Mouse (Mus musculus) embryonic stem cell, embryonic (primary cell): ENCODE data around the gene Sgpp1.

ENCODE experiments used
- CTCF ChIA-PET, 4 experiments: fragments of 300-600 bp in 2 of 4; fragments of 350-600 bp in 2 of 4; sonication (Branson Sonifier 250); formaldehyde crosslinking; loops; one replicate each; lab custom pipeline; 2022; ENCODE audit warnings: inconsistent platforms in 2 of 4; lab: Charles Lee
- POLR2A ChIA-PET, 4 experiments: fragments of 300-600 bp in 2 of 4; fragments of 350-600 bp in 2 of 4; sonication (Branson Sonifier 250); formaldehyde crosslinking; loops; one replicate each; lab custom pipeline; 2022; ENCODE audit warnings: antibody characterized with exemption in 4 of 4, inconsistent platforms in 1 of 4; lab: Charles Lee

Sgpp1 gene

DNA sequence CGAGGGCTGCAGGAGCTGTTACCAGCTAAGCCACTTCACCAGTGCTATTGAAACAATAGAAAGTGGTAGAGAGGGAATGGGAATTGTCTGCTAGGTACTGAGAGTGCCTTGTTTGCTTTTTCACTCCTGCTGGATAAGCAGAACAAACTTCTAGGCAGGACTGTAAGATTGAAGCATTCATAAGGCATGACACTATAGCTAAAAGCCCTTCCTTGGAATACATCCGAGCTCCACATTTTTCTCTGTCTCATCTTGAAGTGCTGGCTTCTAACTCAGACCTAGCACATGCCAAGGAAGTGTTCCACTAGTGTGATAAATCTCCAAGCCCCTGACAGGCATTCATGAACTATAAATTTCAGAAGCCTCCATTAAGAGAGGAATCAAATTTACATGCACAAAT, 4.1 kb upstream of the Sgpp1 start:
- ChIA-PET CTCF (no interaction called here), POLR2A (interaction anchor here in 1 of 4 experiments (0.7 to 1.3 kb wide), 3 partner anchors 9 to 367 kb away, joined by 3 to 4 read pairs (median 4); no protein-coding TSS in a partner anchor)

GRCm38 (mm10) chr12:75736296-75736695, 767 bp upstream of the Sgpp1 start:
- POLR2A ChIA-PET: interaction anchor here in 2 of 4 experiments (0.6 to 2.9 kb wide), 11 partner anchors 9 to 455 kb away, joined by 3 to 19 read pairs (median 5); partner anchors contain the start of genes Ppp2r5e (in 1 of the 2) and Wdr89 (in 1 of the 2)
- CTCF ChIA-PET: no interaction called here

DNA sequence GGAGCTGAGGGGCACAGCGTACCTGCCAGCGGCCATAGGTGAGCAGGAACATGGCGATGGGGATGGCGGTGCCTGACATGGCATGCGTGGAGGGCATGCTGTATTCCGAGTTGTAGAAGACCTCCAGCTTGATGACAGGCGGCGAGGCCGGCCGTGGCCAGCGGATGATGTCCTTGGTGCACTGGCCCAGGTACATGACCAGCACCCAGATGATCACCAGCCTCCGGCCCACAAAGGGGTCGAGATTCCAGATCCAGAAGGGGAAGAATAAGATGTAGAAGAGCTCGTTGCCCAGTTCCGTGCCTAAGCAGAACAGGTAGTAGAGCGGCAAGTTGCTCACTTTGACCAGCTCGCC, 661 bp downstream of the Sgpp1 start:
- ChIA-PET POLR2A (interaction anchor here (0.6 to 2.9 kb wide), 27 partner anchors 9 to 456 kb away, joined by 3 to 20 read pairs (median 4); partner anchors contain the start of genes Wdr89 (in 3 of the 4) and Ppp2r5e (in 1 of the 4)), CTCF (interaction anchor here in 2 of 4 experiments (0.6 to 1.3 kb wide), 3 partner anchors 14 to 217 kb away, joined by 3 to 6 read pairs (median 3); no protein-coding TSS in a partner anchor)

- POLR2A ChIA-PET: interaction anchor here in 3 of 4 experiments (1.2 to 2.9 kb wide), 10 partner anchors 9 to 457 kb away, joined by 3 to 20 read pairs (median 8); partner anchors contain the start of gene Wdr89 (in 2 of the 3)
- CTCF ChIA-PET: interaction anchor here in 1 of 4 experiments (0.6 to 1.0 kb wide), 2 partner anchors 13 to 218 kb away, joined by 3 to 6 read pairs; no protein-coding TSS in a partner anchor
Measured at GRCm38 (mm10) chr12:75734167-75734566, 1.4 kb downstream of the Sgpp1 start.

- ChIA-PET CTCF (interaction anchor here in 2 of 4 experiments (0.6 to 1.0 kb wide), 2 partner anchors 13 to 459 kb away, joined by 3 to 6 read pairs; no protein-coding TSS in a partner anchor), POLR2A (interaction anchor here (0.6 to 2.3 kb wide), 5 partner anchors 12 to 118 kb away, joined by 3 to 20 read pairs (median 6); partner anchors contain the start of gene Wdr89 (in 1 of the 4))
Measured at GRCm38 (mm10) chr12:75733331-75734070, 2.0 kb downstream of the Sgpp1 start.

GRCm38 (mm10) chr12:75731927-75732443, 3.5 kb downstream of the Sgpp1 start:
- ChIA-PET POLR2A (no interaction called here), CTCF (no interaction called here)

DNA sequence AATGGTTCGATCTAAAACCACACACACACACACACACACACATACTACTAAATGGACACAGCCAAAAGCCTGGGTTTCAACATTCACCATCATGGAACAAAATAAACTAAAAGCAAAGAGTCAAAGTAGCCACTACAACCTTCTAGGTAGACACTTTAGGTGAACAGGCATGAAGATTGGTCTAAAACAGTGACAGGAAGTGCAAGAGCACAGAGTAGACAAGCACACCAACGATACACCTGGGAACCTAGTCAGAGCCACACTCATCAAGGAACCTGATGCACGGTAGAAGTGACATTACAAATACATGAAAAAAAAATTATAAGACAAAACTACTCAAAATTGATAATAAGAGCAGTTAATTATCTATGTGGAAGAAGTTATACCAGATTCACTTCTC, 4.0 kb downstream of the Sgpp1 start:
- ChIA-PET POLR2A (no interaction called here), CTCF (no interaction called here)

DNA sequence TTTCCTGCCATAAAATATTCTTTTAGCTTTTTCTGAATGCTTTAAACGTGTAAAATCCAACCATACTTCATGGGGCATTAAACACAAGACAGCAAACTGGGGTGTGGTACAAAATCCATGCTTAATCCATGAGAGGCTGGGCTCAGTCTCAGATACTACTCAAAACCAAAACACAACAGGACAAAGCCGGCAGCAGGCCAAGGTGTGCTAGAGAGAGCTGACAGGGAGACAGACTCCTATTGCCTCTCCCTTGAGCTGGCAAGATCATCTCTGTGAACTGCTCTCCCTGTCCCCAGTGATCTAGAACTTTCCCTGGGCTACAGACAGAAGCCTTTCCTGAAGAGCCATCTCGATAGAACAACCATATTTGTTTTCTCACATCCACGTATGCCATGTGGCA, 5.1 kb downstream of the Sgpp1 start:
- CTCF ChIA-PET: no interaction called here
- POLR2A ChIA-PET: interaction anchor here in 2 of 4 experiments (0.7 to 1.4 kb wide), 2 partner anchors 17 to 60 kb away, joined by 3 to 4 read pairs; no protein-coding TSS in a partner anchor

- POLR2A ChIA-PET: interaction anchor here in 2 of 4 experiments (0.7 to 1.4 kb wide), 2 partner anchors 16 to 60 kb away, joined by 3 to 4 read pairs; no protein-coding TSS in a partner anchor
- CTCF ChIA-PET: no interaction called here
Measured at GRCm38 (mm10) chr12:75729876-75730275, 5.7 kb downstream of the Sgpp1 start.

DNA sequence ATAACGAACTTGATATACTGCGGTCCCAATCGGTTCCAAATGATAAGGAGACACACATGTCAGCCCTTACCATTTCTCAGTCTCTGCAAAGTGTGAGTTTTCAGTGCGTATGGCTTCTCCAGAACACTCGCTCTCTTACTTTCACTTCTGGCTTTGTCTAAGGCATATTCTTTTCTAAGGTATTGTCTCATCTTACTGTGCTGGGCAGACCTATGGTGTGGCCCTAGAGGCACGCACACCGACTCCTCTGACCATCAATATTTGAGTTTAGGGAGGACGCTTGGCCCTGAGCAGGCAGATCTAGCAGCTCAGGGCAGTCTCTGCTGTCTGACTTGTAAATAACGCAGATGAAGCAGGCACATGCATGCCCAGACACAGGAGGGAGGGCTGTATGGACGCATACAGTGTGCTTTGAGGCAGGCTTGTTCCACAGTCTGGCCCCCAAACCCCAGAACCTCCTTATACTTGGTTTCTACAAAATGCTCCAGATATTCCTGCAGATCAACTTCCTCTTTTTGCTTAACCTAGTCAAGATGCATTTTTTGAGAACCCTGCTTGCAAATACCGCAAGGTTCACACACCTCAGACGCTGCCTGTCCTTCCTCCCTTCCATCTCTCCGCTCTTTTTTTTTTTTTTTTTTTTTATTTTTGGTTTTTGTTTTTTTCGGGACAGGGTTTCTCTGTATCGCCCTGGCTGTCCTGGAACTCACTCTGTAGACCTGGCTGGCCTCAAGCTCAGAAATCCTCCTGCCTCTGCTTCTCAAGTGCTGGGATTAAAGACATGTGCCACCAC, 8.0 kb downstream of the Sgpp1 start:
- ChIA-PET CTCF (no interaction called here), POLR2A (interaction anchor here in 1 of 4 experiments (0.7 to 1.1 kb wide), 2 partner anchors 8 to 274 kb away, joined by 3 to 4 read pairs; partner anchors contain the start of gene Sgpp1)

- CTCF ChIA-PET: interaction anchor here in 1 of 4 experiments (0.7 kb wide), 1 partner anchor 20 kb away, joined by 3 read pairs; no protein-coding TSS in a partner anchor
- POLR2A ChIA-PET: interaction anchor here in 3 of 4 experiments (0.6 to 2.3 kb wide), 5 partner anchors 9 to 156 kb away, joined by 3 to 13 read pairs (median 5); partner anchors contain the start of genes Wdr89 (in 2 of the 3) and Sgpp1 (in 1 of the 3)
Measured at GRCm38 (mm10) chr12:75726349-75726861, 9.1 kb downstream of the Sgpp1 start.

DNA sequence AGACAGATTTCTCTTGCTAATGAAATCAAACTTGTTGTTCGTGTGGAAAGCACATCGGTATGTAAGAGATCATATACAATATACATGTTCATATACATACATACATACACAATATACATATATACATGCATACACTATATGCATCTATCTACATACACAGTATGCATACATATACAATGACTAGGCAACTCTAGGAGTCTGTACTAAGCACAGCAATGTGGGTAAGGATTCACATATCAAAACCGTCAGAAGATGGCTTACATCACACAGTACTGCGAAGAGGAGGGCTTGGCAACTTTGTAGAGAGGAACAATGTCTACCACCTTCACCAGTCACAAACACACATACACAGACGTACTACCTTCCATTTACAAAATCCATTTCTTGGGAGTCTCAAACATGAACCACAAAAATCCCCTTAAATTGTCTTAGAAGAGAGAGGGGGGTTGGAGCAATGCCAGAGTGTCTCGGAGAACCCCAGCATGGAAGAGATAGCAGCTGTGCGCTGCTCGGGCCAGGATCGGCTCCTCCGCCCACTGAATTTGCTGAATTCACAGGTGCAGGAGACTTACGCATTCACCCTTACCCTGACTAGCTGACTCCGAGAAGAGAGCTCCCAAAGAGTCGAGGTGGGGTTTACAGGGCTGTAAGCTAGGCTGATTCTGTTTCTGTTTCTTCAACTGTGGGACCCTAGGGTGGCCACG, 10.8 kb downstream of the Sgpp1 start:
- ChIA-PET CTCF (interaction anchor here in 1 of 4 experiments (0.5 to 0.6 kb wide), 2 partner anchors 26 to 333 kb away, joined by 3 read pairs; no protein-coding TSS in a partner anchor), POLR2A (interaction anchor here in 3 of 4 experiments (0.7 to 2.3 kb wide), 10 partner anchors 10 to 55 kb away, joined by 3 to 13 read pairs (median 5); partner anchors contain the start of genes Sgpp1 (in 2 of the 3) and Wdr89 (in 2 of the 3))

GRCm38 (mm10) chr12:75723839-75724463, 11.6 kb downstream of the Sgpp1 start:
- ChIA-PET CTCF (interaction anchor here in 1 of 4 experiments (0.6 kb wide), 1 partner anchor 298 kb away, joined by 4 read pairs; no protein-coding TSS in a partner anchor), POLR2A (interaction anchor here in 2 of 4 experiments (1.2 to 2.2 kb wide), 4 partner anchors 10 to 54 kb away, joined by 3 to 8 read pairs (median 8); partner anchors contain the start of genes Wdr89 (in 2 of the 2) and Sgpp1 (in 1 of the 2))

GRCm38 (mm10) chr12:75721941-75722340, 13.6 kb downstream of the Sgpp1 start:
- ChIA-PET POLR2A (interaction anchor here in 3 of 4 experiments (0.6 to 1.9 kb wide), 6 partner anchors 12 to 350 kb away, joined by 3 to 10 read pairs (median 6); partner anchors contain the start of genes Wdr89 (in 2 of the 3) and Sgpp1 (in 1 of the 3)), CTCF (interaction anchor here in 1 of 4 experiments (0.6 kb wide), 1 partner anchor 52 kb away, joined by 12 read pairs; the partner anchor contains the start of gene Wdr89)

GRCm38 (mm10) chr12:75721006-75721405, 14.5 kb downstream of the Sgpp1 start:
- POLR2A ChIA-PET: interaction anchor here (0.5 to 1.9 kb wide), 7 partner anchors 11 to 265 kb away, joined by 3 to 10 read pairs (median 3); partner anchors contain the start of gene Wdr89 (in 3 of the 4)
- CTCF ChIA-PET: interaction anchor here in 2 of 4 experiments (0.6 to 0.7 kb wide), 4 partner anchors 13 to 1035 kb away, joined by 3 to 4 read pairs (median 3); no protein-coding TSS in a partner anchor

GRCm38 (mm10) chr12:75713596-75713995, 21.9 kb downstream of the Sgpp1 start:
- CTCF ChIA-PET: interaction anchor here in 1 of 4 experiments (1.0 to 1.2 kb wide), 2 partner anchors 12 to 477 kb away, joined by 3 read pairs; no protein-coding TSS in a partner anchor
- POLR2A ChIA-PET: interaction anchor here in 3 of 4 experiments (0.5 to 2.2 kb wide), 8 partner anchors 10 to 52 kb away, joined by 3 to 12 read pairs (median 3); partner anchors contain the start of genes Sgpp1 (in 1 of the 3) and Wdr89 (in 1 of the 3)
